Mouse (Mus musculus) layer of hippocampus, adult 18-20 months (tissue): Measurements from ENCODE around the gene Olfr1006. TPM values are rescaled to one million over a fixed set of nuclear protein-coding genes. Genes with fewer than 3 reads are reported as not detected.
A peak's percentile ranks its signal among the peaks of the same experiment; 100 is the strongest.
"Not testable (repeated sequence)": the region's sequence is repeated elsewhere in the genome, so short reads cannot be mapped to it uniquely, and the experiment has no call there.

Source experiments
- DNase-seq, 2 experiments: peaks; one replicate each; pipeline ENCODE4 v3.0.0; 2022; ENCODE audit warnings: low spot score in 2 of 2
- long read RNA-seq: library from polyadenylated mRNA; stranded (forward); transcript quantifications from one replicate; pipeline ENCODE4 v2.0.0, GENCODE M21; 2021
- total RNA-seq, 2 experiments: library from RNA; stranded (reverse); gene quantifications; 2 replicates each; pipeline ENCODE4 v1.2.3; 2021

Gene Olfr1006
- not detected for total RNA-seq
- long read RNA-seq, result 0 reads

GRCm38 (mm10) chr2:85678667-85679066 is at the start of gene Olfr1006:
TSS of gene Olfr1006 (minus strand) at chr2:85678767.
- DNase-seq, result no peak

GRCm38 (mm10) chr2:85725793-85726192 is 47.2 kb upstream of the Olfr1006 start:
- DNase-seq, result peak in 1 of 2 experiments; percentile 36

- DNase-seq, result no peak
These were observed 36.6 kb upstream of the Olfr1006 start, which contains the start of gene Olfr1009 for GRCm38 (mm10) chr2:85715119-85715518. TSS of gene Olfr1009 (plus strand) at chr2:85715419.

- no peak for DNase-seq
These were observed 32.6 kb upstream of the Olfr1006 start for GRCm38 (mm10) chr2:85711159-85711558.

GRCm38 (mm10) chr2:85710680-85711079 is 32.1 kb upstream of the Olfr1006 start:
- not testable (repeated sequence) for DNase-seq

GRCm38 (mm10) chr2:85689131-85689530 is 10.6 kb upstream of the Olfr1006 start, which contains the start of gene Olfr1008:
TSS of gene Olfr1008 (plus strand) at chr2:85689431.
- DNase-seq, result no peak

GRCm38 (mm10) chr2:85664355-85664754 is 14.2 kb downstream of the Olfr1006 start, which contains the start of gene Olfr154:
TSS of gene Olfr154 (minus strand) at chr2:85664455.
- not testable (repeated sequence) for DNase-seq

- no peak for DNase-seq
These were observed 28.0 kb downstream of the Olfr1006 start, which contains the start of gene Olfr1002 for GRCm38 (mm10) chr2:85650604-85651003. TSS of gene Olfr1002 (minus strand) at chr2:85650704.

Other genes starting within 250 kb of the Olfr1006 start
- gene Olfr994, start 242.3 kb downstream of the Olfr1006 start, total RNA-seq, result not detected
- gene Olfr995, start 235.1 kb downstream of the Olfr1006 start, total RNA-seq, result not detected
- gene 4833423E24Rik, start 159.7 kb downstream of the Olfr1006 start, total RNA-seq, result under 1 TPM in 1 of 2 experiments, not detected in 1; 0.23 TPM
- gene Olfr996, start 99.6 kb downstream of the Olfr1006 start, total RNA-seq, result not detected
- gene Olfr998, start 89.8 kb downstream of the Olfr1006 start, total RNA-seq, result not detected
- gene Olfr1000, start 66.9 kb downstream of the Olfr1006 start, total RNA-seq, result not detected
- not detected for gene Olfr1002, start 28.1 kb downstream of the Olfr1006 start, total RNA-seq
- gene Olfr154, start 14.3 kb downstream of the Olfr1006 start, total RNA-seq, result not detected
- gene Olfr1008, start 10.7 kb upstream of the Olfr1006 start, total RNA-seq, result not detected
- gene Olfr1009, start 36.7 kb upstream of the Olfr1006 start, total RNA-seq, result not detected
- gene Olfr1012, start 84.0 kb upstream of the Olfr1006 start, total RNA-seq, result not detected
- not detected for gene Olfr1013, start 88.3 kb upstream of the Olfr1006 start, total RNA-seq
- not detected for gene Olfr1014, start 93.9 kb upstream of the Olfr1006 start, total RNA-seq
- gene Olfr1015, start 103.2 kb upstream of the Olfr1006 start, total RNA-seq, result not detected
- gene Olfr1016, start 123.8 kb upstream of the Olfr1006 start, total RNA-seq, result not detected
- gene Olfr1018, start 139.7 kb upstream of the Olfr1006 start, total RNA-seq, result not detected
- not detected for gene Olfr1019, start 166.7 kb upstream of the Olfr1006 start, total RNA-seq
- not detected for gene Olfr1020, start 168.3 kb upstream of the Olfr1006 start, total RNA-seq
- not detected for gene Olfr1022, start 189.8 kb upstream of the Olfr1006 start, total RNA-seq
- gene Olfr1023, start 206.9 kb upstream of the Olfr1006 start, total RNA-seq, result not detected
- not detected for gene Olfr1024, start 226.3 kb upstream of the Olfr1006 start, total RNA-seq
- gene Olfr1025-ps1, start 236.4 kb upstream of the Olfr1006 start, total RNA-seq, result not detected
- gene Olfr1026, start 242.8 kb upstream of the Olfr1006 start, total RNA-seq, result not detected